Mouse (Mus musculus): ENCODE measurements around the gene Echdc3. TPM values are rescaled to one million over a fixed set of nuclear protein-coding genes. Genes with fewer than 3 reads are reported as not detected.
A peak's percentile ranks its signal among the peaks of the same experiment; 100 is the strongest.

Echdc3 gene
- polyA plus RNA-seq, 2 experiments: 8.7 to 8.8 TPM

- Histone ChIP-seq H3K4me3 (ENCODE audit: insufficient read depth in 1 of 2, low read depth in 2 of 2, low read length in 2 of 2) (no peak overlapping the region), H3K27ac (no peak overlapping the region), H3K9ac (replicated peaks) (no peak overlapping the region), H3K9me3 (ENCODE audit: control insufficient read depth, low read length) (no peaks in the 10 kb centered on the region), H3K27me3 (ENCODE audit: control insufficient read depth, insufficient read depth, low read length) (no peaks in the 10 kb centered on the region), H3K4me1 (replicated peaks; ENCODE audit: control insufficient read depth in 2 of 2, insufficient read depth in 2 of 2, low read length in 1 of 2) (no peaks in the 10 kb centered on the region), H3K36me3 (replicated peaks; ENCODE audit: control insufficient read depth, insufficient read depth, low read depth) (no peaks in the 10 kb centered on the region), H3K4me2 (ENCODE audit: low read depth) (no peak overlapping the region)
- TF ChIP-seq CTCF (IDR thresholded peaks at IDR 0.05; ENCODE audit: low read depth) (no peak), EP300 (IDR thresholded peaks at IDR 0.05; ENCODE audit: low read depth) (no peak)
- WGBS (ENCODE audit: insufficient replicate concordance): 54% methylated on average over 7 of the region's 7 CpGs
- no peak for DNase-seq (ENCODE audit: low read depth in 3 of 3, low spot score in 3 of 3)
- no peak for ATAC-seq (ENCODE audit: insufficient read depth)
Observed at GRCm38 (mm10) chr2:6194497-6194896, 18.3 kb downstream of the Echdc3 start.

GRCm38 (mm10) chr2:6193591-6193973 lies 19.3 kb downstream of the Echdc3 start:
- H3K9ac ChIP-seq (replicated peaks): no peak overlapping the region
- 49% methylated on average over 10 of the region's 10 CpGs for WGBS (ENCODE audit: insufficient replicate concordance)
- DNase-seq (ENCODE audit: low read depth in 3 of 3, low spot score in 3 of 3) (no peak), ATAC-seq (ENCODE audit: insufficient read depth) (no peak)
- no peaks in the 10 kb centered on the region for H3K4me1 ChIP-seq (replicated peaks; ENCODE audit: control insufficient read depth in 2 of 2, insufficient read depth in 2 of 2, low read length in 1 of 2)
- H3K36me3 ChIP-seq (replicated peaks; ENCODE audit: control insufficient read depth, insufficient read depth, low read depth): no peaks in the 10 kb centered on the region
- no peak overlapping the region for H3K4me3 ChIP-seq (ENCODE audit: insufficient read depth in 1 of 2, low read depth in 2 of 2, low read length in 2 of 2)
- H3K27me3 ChIP-seq (ENCODE audit: control insufficient read depth, insufficient read depth, low read length): no peaks in the 10 kb centered on the region
- H3K27ac ChIP-seq: no peak overlapping the region
- no peaks in the 10 kb centered on the region for H3K9me3 ChIP-seq (ENCODE audit: control insufficient read depth, low read length)
- H3K4me2 ChIP-seq (ENCODE audit: low read depth): no peak overlapping the region
- TF ChIP-seq CTCF (IDR thresholded peaks at IDR 0.05; ENCODE audit: low read depth): no peak
- TF ChIP-seq EP300 (IDR thresholded peaks at IDR 0.05; ENCODE audit: low read depth): no peak

- peak; percentile 24 to 39 (median 28) for DNase-seq (ENCODE audit: low read depth in 3 of 3, low spot score in 3 of 3)
- whole genome bisulfite sequencing (ENCODE audit: insufficient replicate concordance): 60% methylated on average over 20 of the region's 20 CpGs
- TF ChIP-seq EP300 (IDR thresholded peaks at IDR 0.05; ENCODE audit: low read depth) (no peak), CTCF (IDR thresholded peaks at IDR 0.05; ENCODE audit: low read depth) (peak; percentile 73)
- Histone ChIP-seq H3K4me2 (ENCODE audit: low read depth) (no peak overlapping the region), H3K27ac (no peak overlapping the region), H3K4me3 (ENCODE audit: insufficient read depth in 1 of 2, low read depth in 2 of 2, low read length in 2 of 2) (no peak overlapping the region), H3K4me1 (replicated peaks; ENCODE audit: control insufficient read depth in 2 of 2, insufficient read depth in 2 of 2, low read length in 1 of 2) (no peaks in the 10 kb centered on the region), H3K9ac (replicated peaks) (no peak overlapping the region), H3K27me3 (ENCODE audit: control insufficient read depth, insufficient read depth, low read length) (no peaks in the 10 kb centered on the region), H3K9me3 (ENCODE audit: control insufficient read depth, low read length) (no peaks in the 10 kb centered on the region), H3K36me3 (replicated peaks; ENCODE audit: control insufficient read depth, insufficient read depth, low read depth) (no peaks in the 10 kb centered on the region)
- no peak for ATAC-seq (ENCODE audit: insufficient read depth)
Observed at GRCm38 (mm10) chr2:6192820-6193590, 19.8 kb downstream of the Echdc3 start.

GRCm38 (mm10) chr2:6190036-6190435 lies 22.8 kb downstream of the Echdc3 start:
- Histone ChIP-seq H3K4me3 (ENCODE audit: insufficient read depth in 1 of 2, low read depth in 2 of 2, low read length in 2 of 2) (no peak overlapping the region), H3K36me3 (replicated peaks; ENCODE audit: control insufficient read depth, insufficient read depth, low read depth) (no peaks in the 10 kb centered on the region), H3K27me3 (ENCODE audit: control insufficient read depth, insufficient read depth, low read length) (no peaks in the 10 kb centered on the region), H3K9ac (replicated peaks) (no peak overlapping the region), H3K27ac (no peak overlapping the region), H3K4me2 (ENCODE audit: low read depth) (no peak overlapping the region), H3K4me1 (replicated peaks; ENCODE audit: control insufficient read depth in 2 of 2, insufficient read depth in 2 of 2, low read length in 1 of 2) (no peaks in the 10 kb centered on the region), H3K9me3 (ENCODE audit: control insufficient read depth, low read length) (no peaks in the 10 kb centered on the region)
- ATAC-seq (ENCODE audit: insufficient read depth) (no peak), DNase-seq (ENCODE audit: low read depth in 3 of 3, low spot score in 3 of 3) (no peak)
- TF ChIP-seq EP300 (IDR thresholded peaks at IDR 0.05; ENCODE audit: low read depth) (no peak), CTCF (IDR thresholded peaks at IDR 0.05; ENCODE audit: low read depth) (no peak)
- 72% methylated on average over 6 of the region's 6 CpGs for WGBS (ENCODE audit: insufficient replicate concordance)

- no peak for DNase-seq (ENCODE audit: low read depth in 3 of 3, low spot score in 3 of 3)
- Histone ChIP-seq H3K27ac (no peak overlapping the region), H3K4me2 (ENCODE audit: low read depth) (no peak overlapping the region), H3K4me3 (ENCODE audit: insufficient read depth in 1 of 2, low read depth in 2 of 2, low read length in 2 of 2) (no peak overlapping the region), H3K9me3 (ENCODE audit: control insufficient read depth, low read length) (no peaks in the 10 kb centered on the region), H3K9ac (replicated peaks) (no peak overlapping the region), H3K27me3 (ENCODE audit: control insufficient read depth, insufficient read depth, low read length) (no peaks in the 10 kb centered on the region), H3K4me1 (replicated peaks; ENCODE audit: control insufficient read depth in 2 of 2, insufficient read depth in 2 of 2, low read length in 1 of 2) (no peaks in the 10 kb centered on the region), H3K36me3 (replicated peaks; ENCODE audit: control insufficient read depth, insufficient read depth, low read depth) (no peaks in the 10 kb centered on the region)
- TF ChIP-seq EP300 (IDR thresholded peaks at IDR 0.05; ENCODE audit: low read depth): no peak
- no peak for TF ChIP-seq CTCF (IDR thresholded peaks at IDR 0.05; ENCODE audit: low read depth)
- ATAC-seq (ENCODE audit: insufficient read depth): no peak
- WGBS (ENCODE audit: insufficient replicate concordance): 48% methylated on average over 2 of the region's 2 CpGs
Observed at GRCm38 (mm10) chr2:6189675-6189998, 23.2 kb downstream of the Echdc3 start.

Measured in liver, embryonic 14.5 days (tissue).